Mouse (Mus musculus) kidney, postnatal 0 days (tissue): ENCODE data around the gene Tlr2. TPM values are rescaled to one million over a fixed set of nuclear protein-coding genes. Genes with fewer than 3 reads are reported as not detected.
"Not testable (repeated sequence)": the region's sequence is repeated elsewhere in the genome, so short reads cannot be mapped to it uniquely, and the experiment has no call there.

ENCODE experiments used
- ATAC-seq: fragments of 200-750 bp; cut with Nextera tagmentation; replicated peaks from 2 replicates; pipeline ENCODE4 v1.8.0; 2017; ENCODE audit warnings: low read depth, moderate number of reproducible peaks, moderate TSS enrichment, moderate library complexity; ENCODE audit not compliant: low FRiP score
- DNase-seq: peaks from one replicate; pipeline ENCODE4 v3.0.0-alpha.2; 2016; ENCODE audit warnings: low spot score
- H3K27ac ChIP-seq: fragments of 300-500 bp; sonication (generic); 2 replicates; pipeline ENCODE4 v1.5.1; 2014; ENCODE audit warnings: mild to moderate bottlenecking
- H3K27me3 ChIP-seq: fragments of 300-500 bp; sonication (generic); 2 replicates; pipeline ENCODE4 v1.6.1; 2014; ENCODE audit warnings: low read length, mixed read lengths; ENCODE audit not compliant: insufficient read depth
- H3K36me3 ChIP-seq: fragments of 300-500 bp; sonication (generic); 2 replicates; pipeline ENCODE4 v1.6.1; 2014; ENCODE audit warnings: low read length, mixed read lengths; ENCODE audit not compliant: insufficient read depth
- H3K4me1 ChIP-seq: fragments of 300-500 bp; sonication (generic); replicated peaks from 2 replicates; pipeline ENCODE4 v1.6.1; 2014; ENCODE audit warnings: antibody characterized with exemption, low read length, mixed read lengths; ENCODE audit not compliant: insufficient read depth
- H3K4me2 ChIP-seq: fragments of 300-500 bp; sonication (generic); 2 replicates; pipeline ENCODE4 v1.6.1; 2014; ENCODE audit warnings: mild to moderate bottlenecking, low read length, moderate library complexity, mixed read lengths
- H3K4me3 ChIP-seq: fragments of 300-500 bp; sonication (generic); replicated peaks from 2 replicates; pipeline ENCODE4 v1.5.1; 2014; ENCODE audit warnings: low read depth, low read length
- H3K9ac ChIP-seq: fragments of 300-500 bp; sonication (generic); 2 replicates; pipeline ENCODE4 v1.6.1; 2014; ENCODE audit warnings: low read depth, low read length
- H3K9me3 ChIP-seq: fragments of 300-500 bp; sonication (generic); replicated peaks from 2 replicates; pipeline ENCODE4 v1.6.1; 2016; ENCODE audit warnings: low read length, inconsistent platforms, mixed read lengths
- CTCF ChIP-seq: IDR thresholded peaks from 2 replicates; pipeline ENCODE4 v1.5.1; 2016; ENCODE audit warnings: antibody characterized with exemption, low read depth, mild to moderate bottlenecking, moderate library complexity
- WGBS: fragments of 180-500 bp; shearing (Covaris S2); extraction: QIAGEN DNeasy Blood & Tissue Kit; methylation state at CpG from one replicate; pipeline ENCODE4 v1.1.7; 2014; 5-methylcytosine and 5-hydroxymethylcytosine counted together
- polyA plus RNA-seq: library from polyadenylated mRNA; unstranded; fragments of >200 nt; fragmentation: Nextera tagmentation; extraction: Ambion mirVana; gene quantifications from 2 replicates; pipeline ENCODE4 v1.2.1, GENCODE M21; 2015

Gene Tlr2
- polyA plus RNA-seq, 1 experiment from 2014 or later: 3.9 TPM

DNA sequence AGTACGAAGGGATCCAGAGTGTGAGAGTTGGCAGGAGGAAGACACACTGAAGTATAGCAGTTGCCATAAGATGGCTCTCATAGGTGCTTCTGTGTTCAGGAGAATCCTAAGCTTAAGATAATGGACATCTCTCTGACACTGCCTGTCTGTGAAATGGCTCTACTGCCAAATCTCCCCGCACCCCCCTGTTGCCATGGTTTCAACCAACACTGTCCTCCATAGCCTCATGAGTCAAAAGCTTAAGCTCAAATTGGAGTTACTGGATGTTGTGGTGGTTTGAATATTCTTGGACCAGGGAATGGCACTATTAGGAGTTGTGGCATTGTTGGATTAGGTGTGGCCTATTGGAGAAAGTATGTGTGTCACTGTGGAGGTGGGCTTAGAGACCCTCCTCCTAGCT is 28.2 kb upstream of the Tlr2 start:
- no peak overlapping the region for H3K9ac ChIP-seq
- no peak overlapping the region for H3K4me3 ChIP-seq
- no peak overlapping the region for H3K4me2 ChIP-seq
- WGBS: 98% methylated on average over 2 of the region's 2 CpGs
- DNase-seq (no peak), ATAC-seq (no peak)
- H3K27me3 ChIP-seq: no peaks in the 10 kb centered on the region
- no peak overlapping the region for H3K27ac ChIP-seq
- no peaks in the 10 kb centered on the region for H3K4me1 ChIP-seq
- H3K36me3 ChIP-seq: no peaks in the 10 kb centered on the region
- H3K9me3 ChIP-seq: no peaks in the 10 kb centered on the region
- no peak for TF ChIP-seq CTCF

DNA sequence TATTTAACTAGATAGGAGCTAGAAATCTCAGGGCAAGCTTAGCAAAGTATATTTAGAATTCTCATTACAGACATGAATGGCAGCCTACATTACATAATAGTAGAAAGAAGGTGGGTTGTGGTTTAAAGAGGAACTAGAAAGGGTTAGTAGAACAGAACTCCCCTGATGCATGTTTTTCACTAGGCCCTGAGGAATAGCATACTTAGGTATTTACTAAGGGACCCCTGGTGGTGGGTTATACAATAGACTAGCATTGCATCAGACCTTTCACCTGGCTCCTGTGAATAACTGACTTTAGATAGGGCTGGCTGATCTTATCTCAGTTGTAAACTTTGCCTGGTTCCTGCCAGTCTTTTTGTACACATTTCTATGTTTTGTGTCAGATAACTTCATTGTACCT is 25.5 kb upstream of the Tlr2 start:
- H3K9me3 ChIP-seq, ATAC-seq, H3K4me3 ChIP-seq, H3K4me1 ChIP-seq, H3K27ac ChIP-seq, DNase-seq, H3K4me2 ChIP-seq, H3K27me3 ChIP-seq, H3K36me3 ChIP-seq, H3K9ac ChIP-seq: not testable (repeated sequence)

DNA sequence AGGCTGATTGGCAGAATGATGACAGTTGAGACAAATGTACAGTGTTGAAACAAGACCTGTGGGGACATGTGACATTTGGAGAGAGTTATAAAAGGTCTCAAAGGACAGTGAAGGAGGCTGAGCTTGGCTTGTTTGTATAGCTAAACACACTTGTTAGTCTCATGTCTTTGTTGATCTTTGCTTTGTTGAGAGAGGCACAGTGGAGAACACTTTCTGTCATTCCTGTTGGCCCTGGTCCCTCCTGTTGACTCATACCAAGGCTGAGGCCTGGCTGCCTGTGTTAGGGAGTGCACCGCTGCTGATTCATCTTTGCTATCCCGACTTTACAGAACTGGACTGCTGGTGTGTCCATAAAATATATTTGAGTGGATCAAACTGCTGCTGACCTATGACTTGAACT is 23.6 kb upstream of the Tlr2 start:
- Histone ChIP-seq H3K9me3 (no peaks in the 10 kb centered on the region), H3K27ac (no peak overlapping the region), H3K4me2 (no peak overlapping the region), H3K4me3 (no peak overlapping the region), H3K27me3 (no peaks in the 10 kb centered on the region), H3K4me1 (0 out of 2 replicates have a peak, but pooled peaks cover 3% of the 10 kb centered on the region), H3K9ac (no peak overlapping the region), H3K36me3 (no peaks in the 10 kb centered on the region)
- no peak for TF ChIP-seq CTCF
- ATAC-seq (no peak), DNase-seq (no peak)
- 74% methylated on average over 2 of the region's 2 CpGs for WGBS

DNA sequence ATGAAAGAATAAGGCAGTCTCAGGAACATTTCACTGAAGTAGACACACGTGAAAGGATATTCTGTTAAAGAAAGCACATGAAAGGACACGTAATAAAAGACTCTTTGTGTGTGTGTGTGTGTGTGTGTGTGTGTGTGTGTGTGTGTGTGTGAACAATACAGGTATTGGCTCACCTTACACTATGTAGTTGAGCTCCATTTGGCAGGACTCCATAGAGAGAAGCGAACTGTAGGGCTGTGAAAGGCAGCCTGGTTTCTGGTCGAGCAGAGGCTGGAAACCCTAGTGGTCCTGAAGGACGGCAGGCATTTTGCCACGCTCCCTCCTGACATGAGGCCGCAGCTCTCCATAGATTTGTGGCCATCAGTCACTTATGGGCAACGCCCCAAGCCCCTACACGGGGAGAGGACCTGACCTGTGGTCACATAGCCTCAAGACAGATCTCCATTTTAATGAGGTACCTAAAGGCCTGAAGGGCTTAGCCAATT is 22.5 kb upstream of the Tlr2 start:
- Histone ChIP-seq H3K4me1 (0 out of 2 replicates have a peak, but pooled peaks cover 3% of the 10 kb centered on the region), H3K36me3 (no peaks in the 10 kb centered on the region), H3K27ac (no peak overlapping the region), H3K27me3 (no peaks in the 10 kb centered on the region), H3K9ac (no peak overlapping the region), H3K9me3 (no peaks in the 10 kb centered on the region), H3K4me3 (no peak overlapping the region), H3K4me2 (no peak overlapping the region)
- DNase-seq: no peak
- no peak for TF ChIP-seq CTCF
- ATAC-seq: no peak
- WGBS: 76% methylated on average over 9 of the region's 9 CpGs

DNA sequence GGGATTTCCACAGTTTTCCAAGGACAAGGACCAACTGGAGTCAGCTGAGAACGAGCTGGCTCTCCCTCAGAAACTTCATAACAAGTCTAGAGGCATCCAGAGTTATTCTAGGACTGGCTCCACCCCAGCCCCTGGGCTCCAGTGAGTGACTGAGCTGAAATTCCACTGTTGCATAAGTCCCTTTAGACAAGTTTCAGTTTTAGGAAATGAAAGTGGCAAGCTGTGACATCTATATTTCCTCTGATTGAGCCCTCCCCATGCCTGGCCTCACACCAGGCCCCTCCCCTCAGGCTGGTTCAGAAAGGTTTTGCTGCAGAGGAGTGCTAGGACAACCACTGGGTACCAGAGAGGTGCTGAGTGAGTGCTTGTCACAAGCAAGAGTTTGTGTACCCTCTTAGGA is 21.4 kb upstream of the Tlr2 start:
- Histone ChIP-seq H3K9ac (no peak overlapping the region), H3K4me3 (no peak overlapping the region), H3K27me3 (no peaks in the 10 kb centered on the region), H3K4me2 (no peak overlapping the region), H3K9me3 (no peaks in the 10 kb centered on the region), H3K27ac (no peak overlapping the region), H3K36me3 (no peaks in the 10 kb centered on the region), H3K4me1 (0 out of 2 replicates have a peak, but pooled peaks cover 3% of the 10 kb centered on the region)
- DNase-seq (peak; percentile 57), ATAC-seq (peak; percentile 29; the same call in 1 of the 2 replicates)
- TF ChIP-seq CTCF: no peak
- WGBS: 33% methylated on average over 1 of the region's 1 CpGs

DNA sequence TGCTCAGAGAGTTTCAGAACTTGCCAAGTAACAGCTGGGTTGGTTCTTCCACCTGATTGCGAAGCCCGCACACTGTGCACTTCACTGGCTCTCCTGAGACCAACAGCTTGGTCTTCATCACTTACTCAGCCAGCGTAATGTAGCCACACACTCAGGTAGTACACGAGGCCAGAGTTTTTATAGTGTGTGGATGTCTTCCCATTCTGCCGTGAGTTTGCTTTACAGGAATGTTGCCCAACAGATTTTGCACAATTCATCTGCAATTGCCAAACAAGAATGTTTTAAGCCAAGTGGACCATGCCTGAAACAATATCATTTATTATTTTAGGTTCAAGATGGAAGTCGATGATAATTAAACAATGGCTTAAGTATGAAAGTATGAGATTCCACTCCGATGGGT is 18.0 kb upstream of the Tlr2 start:
- no peak for DNase-seq
- 0 out of 2 replicates have a peak, but pooled peaks cover 3% of the 10 kb centered on the region for H3K4me1 ChIP-seq
- no peaks in the 10 kb centered on the region for H3K36me3 ChIP-seq
- H3K27ac ChIP-seq: no peak overlapping the region
- no peaks in the 10 kb centered on the region for H3K9me3 ChIP-seq
- H3K27me3 ChIP-seq: no peaks in the 10 kb centered on the region
- no peak for ATAC-seq
- H3K9ac ChIP-seq: no peak overlapping the region
- no peak for TF ChIP-seq CTCF
- H3K4me3 ChIP-seq: no peak overlapping the region
- no peak overlapping the region for H3K4me2 ChIP-seq
- WGBS: 85% methylated on average over 7 of the region's 7 CpGs

DNA sequence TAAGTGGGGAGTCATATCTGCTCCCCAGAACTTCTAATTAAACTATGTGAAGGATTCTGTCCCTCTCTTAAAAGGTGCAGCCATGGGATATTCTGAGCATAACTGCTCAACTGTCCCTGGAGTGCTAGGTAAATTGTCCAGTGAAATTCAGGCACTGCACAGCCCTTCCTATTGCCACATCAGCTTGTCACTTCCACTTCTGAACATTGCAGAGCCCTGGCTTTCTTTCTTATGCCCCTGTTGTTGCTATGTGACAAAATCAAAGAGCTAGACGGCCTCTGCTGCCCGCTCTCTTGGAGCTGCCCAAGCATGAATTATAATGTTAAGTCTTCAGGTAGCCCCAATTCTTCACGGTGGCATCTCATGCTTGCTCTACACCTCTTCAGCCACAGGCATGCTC is 17.5 kb upstream of the Tlr2 start:
- no peak for DNase-seq
- H3K27ac ChIP-seq: no peak overlapping the region

More for the DNA sequence above, 17.5 kb upstream of the Tlr2 start:
- 65% methylated on average over 3 of the region's 3 CpGs for WGBS
- Histone ChIP-seq H3K4me3 (no peak overlapping the region), H3K9me3 (no peaks in the 10 kb centered on the region), H3K4me1 (0 out of 2 replicates have a peak, but pooled peaks cover 3% of the 10 kb centered on the region), H3K27me3 (no peaks in the 10 kb centered on the region), H3K9ac (no peak overlapping the region), H3K4me2 (no peak overlapping the region), H3K36me3 (no peaks in the 10 kb centered on the region)
- ATAC-seq: no peak
- no peak for TF ChIP-seq CTCF
